Mouse (Mus musculus) induced T-regulatory cell, adult 2 months (primary cell): ENCODE data around the gene Olfr97.

Source experiments
- DNase-seq: peaks from one replicate; pipeline ENCODE4 v3.0.0-alpha.2; 2012; ENCODE audit warnings: low read depth

Olfr97 gene

GRCm38 (mm10) chr17:37194782-37195181 is 42.3 kb downstream of the Olfr97 start:
- no peak for DNase-seq

- no peak for DNase-seq
Measured at GRCm38 (mm10) chr17:37193656-37194055, 43.5 kb downstream of the Olfr97 start, which contains the start of gene Ubd. Gene Ubd, plus strand, starts transcription at chr17:37193892.

- no peak for DNase-seq
Measured at GRCm38 (mm10) chr17:37193032-37193431, 44.1 kb downstream of the Olfr97 start.

GRCm38 (mm10) chr17:37190711-37191110 is 46.4 kb downstream of the Olfr97 start:
- DNase-seq, result peak; percentile 8

- DNase-seq, result peak; percentile 10
Measured at GRCm38 (mm10) chr17:37185474-37185873, 51.7 kb downstream of the Olfr97 start.
